Mouse (Mus musculus) brain, embryonic 14.5 days (tissue): ENCODE measurements around the gene Zfp692.

Experiments
- CTCF ChIP-seq: fragments of 200-500 bp; IDR thresholded peaks from 2 replicates; pipeline ENCODE4 v1.5.1; 2012; ENCODE audit warnings: inconsistent platforms, mild to moderate bottlenecking, moderate library complexity, borderline replicate concordance; ENCODE audit not compliant: insufficient read depth, insufficient read length; ENCODE audit errors: extremely low read depth
- POLR2A ChIP-seq: fragments of 200-500 bp; IDR thresholded peaks from 2 replicates; pipeline ENCODE4 v1.6.1; 2012; ENCODE audit warnings: mild to moderate bottlenecking, inconsistent platforms, borderline replicate concordance; ENCODE audit not compliant: poor library complexity, insufficient read depth, insufficient read length, severe bottlenecking; ENCODE audit errors: extremely low read depth

DNA sequence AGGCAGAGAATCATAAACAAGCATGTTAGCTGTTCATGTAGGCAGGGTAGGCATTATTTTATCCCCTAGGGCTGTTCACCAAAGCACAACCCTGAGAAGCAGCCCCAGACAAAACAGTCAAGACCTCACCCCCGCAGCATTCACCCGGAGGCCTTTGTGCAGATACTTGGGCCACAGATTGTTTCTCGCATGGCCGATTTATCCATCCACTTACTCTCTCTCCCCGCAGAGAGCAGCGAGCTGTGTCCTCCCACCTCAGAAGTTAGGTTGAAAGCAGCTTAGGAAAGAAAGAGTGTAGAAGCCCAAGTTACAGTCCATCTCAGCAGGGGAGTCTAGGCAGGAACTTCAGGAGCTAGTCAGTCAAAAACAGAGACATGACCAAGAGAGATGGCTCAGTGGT, 9.5 kb upstream of the Zfp692 start:
- no peak for TF ChIP-seq POLR2A
- TF ChIP-seq CTCF, result no peak
